Mouse (Mus musculus) liver, embryonic 14.5 days (tissue): Measurements from ENCODE around the gene Gdf9.

Source experiments
- CTCF ChIP-seq: IDR thresholded peaks from 2 replicates; pipeline ENCODE4 v1.5.1; 2016; ENCODE audit warnings: antibody characterized with exemption, low read depth, control low read depth
- EP300 ChIP-seq: IDR thresholded peaks from 2 replicates; pipeline ENCODE4 v1.6.1; 2016; ENCODE audit warnings: antibody characterized with exemption, low read depth

- TF ChIP-seq CTCF (no peak), EP300 (no peak)
Observed at GRCm38 (mm10) chr11:53383758-53384428, 46.9 kb upstream of the Gdf9 start.
